Mouse (Mus musculus) spleen, adult 2 months (tissue): Measurements from ENCODE around the gene Gm26661.

Experiments
- CTCF ChIP-seq: fragments of 200-500 bp; IDR thresholded peaks from 2 replicates; pipeline ENCODE4 v1.5.1; 2011; ENCODE audit warnings: mild to moderate bottlenecking, inconsistent platforms; ENCODE audit not compliant: insufficient read depth, insufficient read length, insufficient replicate concordance; ENCODE audit errors: extremely low read depth
- POLR2A ChIP-seq: fragments of 200-500 bp; IDR thresholded peaks from 2 replicates; pipeline ENCODE4 v1.6.1; 2011; ENCODE audit warnings: low read depth, low read length, inconsistent platforms

GRCm38 (mm10) chr14:7791532-7792159 is at the start of gene Gm26661:
- TF ChIP-seq POLR2A (no peak), CTCF (no peak)
